Mouse (Mus musculus) kidney, postnatal 10 days (tissue): ENCODE data around the gene Lcn9.
"Not testable (repeated sequence)": the region's sequence is repeated elsewhere in the genome, so short reads cannot be mapped to it uniquely, and the experiment has no call there.

Experiments
- DNase-seq: peaks from one replicate; pipeline ENCODE4 v3.0.0; 2021; ENCODE audit warnings: mixed read lengths

The Lcn9 gene

DNA sequence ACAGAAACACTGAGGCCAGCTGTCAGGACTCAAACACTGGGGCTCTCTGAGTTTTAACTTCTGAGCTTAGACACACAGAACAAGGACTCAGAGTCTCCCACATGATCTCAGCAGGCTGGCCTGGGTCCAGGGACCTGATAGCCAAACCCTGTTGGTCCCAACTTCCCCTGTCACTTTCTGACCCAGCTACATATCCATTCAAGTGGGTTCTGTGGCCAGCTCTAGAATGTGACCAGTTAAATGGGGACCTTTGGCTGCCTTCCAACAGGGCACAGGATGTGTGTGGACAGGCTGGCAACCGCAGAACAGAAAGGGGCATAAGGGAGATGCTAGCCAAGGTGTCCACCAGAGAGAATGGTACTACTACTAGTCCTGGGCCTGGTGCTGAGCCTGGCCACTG lies at the start of gene Lcn9:
Gene Lcn9 (plus strand): TSS at position 348 of the 400 bp plus-strand sequence.
- peak; percentile 21 for DNase-seq

DNA sequence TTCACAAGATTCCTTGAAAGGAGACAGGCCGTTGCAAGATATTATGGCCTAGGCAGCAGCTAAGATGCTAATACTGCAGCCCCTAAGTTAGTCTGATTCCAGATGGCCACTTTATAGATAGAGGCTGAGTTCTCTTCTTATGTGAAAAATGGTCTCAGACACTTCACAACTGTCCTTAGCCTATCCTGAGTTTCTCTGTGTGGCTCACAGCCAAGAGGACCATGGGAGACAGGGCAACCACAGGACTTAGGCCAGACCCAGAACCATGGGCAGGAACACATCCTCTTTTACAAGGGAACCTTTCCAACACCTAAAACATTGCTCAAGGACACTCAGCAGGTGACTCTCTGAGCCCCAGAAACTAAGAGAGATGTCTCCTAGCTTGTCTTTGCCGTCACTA lies 49.4 kb upstream of the Lcn9 start:
- DNase-seq, result peak; percentile 10

GRCm38 (mm10) chr2:25774640-25775039 lies 48.3 kb upstream of the Lcn9 start:
- no peak for DNase-seq

DNA sequence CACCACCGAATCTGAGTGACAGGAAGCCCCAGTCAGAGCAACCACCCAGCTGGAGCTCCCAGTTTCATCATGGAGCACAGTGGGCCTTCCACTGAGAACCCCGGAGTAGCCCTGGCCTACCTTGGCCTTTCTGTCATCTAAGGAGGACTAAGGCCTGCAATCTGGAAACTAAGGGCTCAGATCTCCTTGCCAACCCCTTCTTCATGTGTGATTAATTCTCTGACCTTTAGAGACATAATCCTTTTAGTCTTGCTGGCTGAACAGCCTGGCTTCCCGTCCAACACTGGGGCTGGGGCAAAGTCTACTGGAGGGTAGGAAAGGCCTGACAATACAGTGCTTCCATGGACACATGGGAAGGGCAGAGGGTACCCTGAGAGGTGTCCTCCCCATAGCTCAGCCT lies 47.0 kb upstream of the Lcn9 start:
- no peak for DNase-seq

DNA sequence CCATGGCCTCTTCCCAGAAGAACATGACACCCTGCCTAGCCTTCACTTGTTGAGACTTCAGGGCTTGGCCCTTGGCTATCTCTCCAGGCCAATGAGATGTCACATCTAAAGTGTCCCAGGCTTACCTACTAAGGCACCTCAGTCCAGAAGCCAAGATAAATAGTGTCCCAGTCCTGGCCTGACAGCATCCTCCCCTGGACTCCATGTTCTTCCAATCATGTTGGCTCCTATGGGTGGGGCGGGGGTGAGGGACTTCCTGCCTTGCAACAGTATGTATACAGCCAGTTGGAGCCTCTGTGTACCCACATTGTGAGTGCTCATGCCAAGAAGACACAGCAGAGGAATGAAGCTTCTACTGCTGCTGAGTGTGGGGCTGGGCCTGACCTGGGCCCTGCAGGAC lies 46.2 kb upstream of the Lcn9 start, which contains the start of gene Lcn11:
Gene Lcn11 (plus strand): TSS at position 301 of the 400 bp plus-strand sequence.
- no peak for DNase-seq

GRCm38 (mm10) chr2:25779076-25779475 lies 43.9 kb upstream of the Lcn9 start:
- no peak for DNase-seq

GRCm38 (mm10) chr2:25780921-25781320 lies 42.0 kb upstream of the Lcn9 start:
- DNase-seq, result no peak

- no peak for DNase-seq
These were observed 41.0 kb upstream of the Lcn9 start, which contains the start of gene Gm13539 for GRCm38 (mm10) chr2:25781957-25782356. Gm13539 (plus strand) TSS chr2:25782257.

- DNase-seq, result no peak
These were observed 37.2 kb upstream of the Lcn9 start for GRCm38 (mm10) chr2:25785573-25786322.

GRCm38 (mm10) chr2:25789092-25789491 lies 33.9 kb upstream of the Lcn9 start:
- DNase-seq, result no peak

DNA sequence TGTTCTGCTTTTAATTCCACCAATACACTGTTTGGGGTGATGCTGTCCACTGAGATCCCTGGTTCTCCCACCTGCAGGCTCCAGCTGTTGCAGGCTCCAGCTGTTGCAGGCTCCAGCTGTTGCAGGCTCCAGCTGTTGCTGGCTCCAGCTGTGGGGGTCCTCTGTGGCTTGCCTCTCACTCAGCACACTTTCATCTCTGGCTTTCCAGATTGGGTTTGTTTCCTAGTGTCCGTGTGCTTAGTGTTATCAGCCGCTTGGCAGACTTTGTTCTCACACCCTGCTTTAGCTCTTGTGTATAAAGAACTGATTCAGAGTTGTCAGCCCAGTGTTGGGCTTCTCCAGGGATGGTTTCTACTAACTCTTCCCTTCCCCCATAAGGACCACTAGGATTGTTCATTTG lies 25.3 kb upstream of the Lcn9 start:
- peak; percentile 20 for DNase-seq

DNA sequence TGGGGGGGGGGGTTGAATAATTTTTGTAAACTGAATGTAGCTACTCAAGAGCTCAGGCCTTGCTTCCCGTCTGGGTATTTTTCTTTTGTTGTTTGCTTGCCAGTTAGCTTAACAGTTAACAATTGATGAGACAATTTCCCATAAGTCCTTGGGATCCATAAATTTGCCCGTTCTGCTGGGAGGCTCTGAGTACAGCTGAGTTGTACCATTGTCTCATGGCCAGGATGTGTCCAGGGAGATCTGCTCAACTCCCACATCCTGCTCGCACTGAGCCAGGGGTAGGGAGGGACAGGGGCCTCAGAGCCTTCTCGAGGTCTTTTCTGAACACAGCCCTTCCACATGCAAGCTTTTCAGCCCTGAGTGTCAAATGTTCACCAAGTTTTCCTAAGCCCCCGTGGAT lies 24.9 kb upstream of the Lcn9 start:
- no peak for DNase-seq

GRCm38 (mm10) chr2:25811711-25812110 lies 11.2 kb upstream of the Lcn9 start:
- no peak for DNase-seq

DNA sequence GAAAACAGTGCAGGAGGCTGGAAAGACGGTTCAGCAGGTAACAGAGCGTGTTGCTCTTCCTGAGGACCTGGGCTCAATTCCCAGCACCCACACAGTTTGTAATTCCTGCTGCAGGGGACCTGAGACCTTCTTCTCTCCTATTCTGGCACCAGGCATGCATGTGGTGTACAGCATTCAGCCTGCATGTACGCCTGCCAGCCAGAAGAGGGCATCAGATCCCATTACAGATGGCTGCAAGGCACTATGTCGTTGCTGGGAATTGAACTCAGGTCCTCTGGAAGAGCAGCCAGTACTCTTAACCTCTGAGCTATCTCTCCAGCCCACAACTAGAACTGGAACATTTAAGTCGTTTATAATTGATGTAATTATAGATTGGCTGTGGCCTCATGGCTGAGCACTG lies 9.6 kb upstream of the Lcn9 start:
- DNase-seq, result no peak

DNA sequence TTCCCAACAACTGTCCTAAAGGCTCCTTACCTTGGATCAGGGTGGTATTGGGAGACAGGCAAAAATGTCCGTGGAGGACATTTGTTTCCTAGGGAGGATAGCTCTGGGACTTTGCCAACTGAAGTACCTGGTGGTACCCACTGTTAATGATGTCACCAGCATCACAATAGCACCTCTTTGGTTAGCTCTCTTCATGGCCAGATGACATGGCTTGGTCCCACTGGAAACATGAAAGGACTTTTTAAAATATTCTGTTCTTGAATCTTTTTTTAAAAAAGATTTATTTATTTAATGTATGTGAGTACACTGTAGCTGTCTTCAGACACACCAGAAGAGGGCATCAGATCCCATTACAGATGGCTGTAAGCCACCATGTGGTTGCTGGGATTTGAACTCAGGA lies 7.2 kb upstream of the Lcn9 start, which contains the start of gene Glt6d1:
Gene Glt6d1 (minus strand): TSS at position 101 of the 400 bp plus-strand sequence.
- DNase-seq, result not testable (repeated sequence)

GRCm38 (mm10) chr2:25824751-25825150 lies 1.8 kb downstream of the Lcn9 start:
- DNase-seq, result no peak

GRCm38 (mm10) chr2:25828344-25828947 lies 5.5 kb downstream of the Lcn9 start:
- no peak for DNase-seq

DNA sequence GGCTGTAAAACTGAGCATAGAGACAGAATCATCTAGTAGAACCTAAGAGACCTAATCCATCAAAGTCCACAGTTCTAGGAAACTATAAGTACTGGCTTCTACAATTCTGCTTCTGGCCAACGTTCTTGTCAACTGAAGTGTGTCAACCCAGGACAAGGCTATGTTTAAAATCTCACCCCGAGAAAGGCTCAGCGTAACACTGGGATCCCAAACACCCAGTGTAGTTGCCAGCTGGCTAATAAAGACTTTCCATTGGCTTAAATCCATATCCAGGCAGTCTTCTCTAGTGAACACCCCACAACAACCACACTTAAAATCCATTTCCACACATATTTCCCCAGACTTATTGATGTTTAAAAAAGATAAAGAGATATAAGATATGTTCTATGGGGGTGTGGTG lies 7.8 kb downstream of the Lcn9 start:
- no peak for DNase-seq

DNA sequence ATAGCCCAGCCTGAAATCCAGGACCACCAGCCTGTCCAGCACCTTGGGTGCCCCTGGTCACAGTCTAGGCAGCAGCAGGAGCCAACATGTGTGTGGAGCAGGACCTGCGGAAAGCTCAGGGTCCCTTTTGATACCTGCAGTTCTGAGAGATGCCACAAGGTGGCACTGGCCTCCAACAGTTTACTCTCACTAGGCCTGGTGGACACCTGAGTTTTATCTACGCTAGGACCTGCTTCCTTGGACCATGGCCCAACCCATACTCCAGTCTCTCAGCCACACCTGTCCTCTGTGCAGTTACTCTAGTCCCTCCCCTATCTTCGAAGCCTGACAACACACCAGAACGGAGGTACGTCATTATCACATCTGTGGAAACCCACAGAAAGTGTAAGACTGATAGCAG lies 13.3 kb downstream of the Lcn9 start:
- DNase-seq, result peak; percentile 83

- no peak for DNase-seq
These were observed 19.2 kb downstream of the Lcn9 start for GRCm38 (mm10) chr2:25842161-25842560.

DNA sequence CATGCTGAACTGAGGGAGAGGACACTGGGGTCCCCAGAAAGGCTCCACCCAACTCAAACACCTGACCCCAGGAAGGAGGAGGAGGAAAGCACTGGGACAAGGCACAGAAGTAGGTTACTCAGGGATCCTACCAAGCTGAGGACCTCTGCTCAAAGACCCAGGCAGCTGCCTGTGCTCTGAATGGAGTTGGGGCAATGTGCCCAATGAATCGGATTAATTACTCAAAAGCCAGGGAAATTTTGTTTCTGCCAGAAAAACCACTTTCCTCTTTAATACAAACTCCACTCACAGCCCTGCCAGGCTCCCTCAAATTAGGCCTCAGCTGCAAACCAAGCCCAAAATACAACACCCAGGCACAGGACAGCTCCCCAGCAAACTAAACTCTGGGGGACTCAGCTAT lies 19.8 kb downstream of the Lcn9 start:
- DNase-seq, result no peak

DNA sequence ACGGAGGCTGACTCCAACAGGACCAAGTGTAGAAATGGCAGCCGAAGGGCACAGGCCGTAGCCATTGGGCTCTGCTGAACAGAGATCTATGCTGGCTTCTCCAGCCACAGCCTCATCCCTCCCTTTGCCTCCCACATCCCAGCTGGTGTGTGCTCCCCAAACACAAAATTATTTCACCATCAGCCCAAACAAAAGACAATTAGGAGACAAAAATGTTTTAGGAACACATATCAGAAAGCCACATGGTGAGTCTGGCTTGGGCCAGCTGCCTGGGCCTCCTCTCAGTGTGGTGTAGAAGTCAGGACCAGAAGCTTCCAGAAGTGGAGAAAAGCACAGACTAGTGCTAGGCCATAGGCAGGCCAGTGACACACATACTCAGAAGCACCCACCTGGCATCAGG lies 21.1 kb downstream of the Lcn9 start:
- no peak for DNase-seq

GRCm38 (mm10) chr2:25846516-25846915 lies 23.6 kb downstream of the Lcn9 start:
- DNase-seq, result no peak

DNA sequence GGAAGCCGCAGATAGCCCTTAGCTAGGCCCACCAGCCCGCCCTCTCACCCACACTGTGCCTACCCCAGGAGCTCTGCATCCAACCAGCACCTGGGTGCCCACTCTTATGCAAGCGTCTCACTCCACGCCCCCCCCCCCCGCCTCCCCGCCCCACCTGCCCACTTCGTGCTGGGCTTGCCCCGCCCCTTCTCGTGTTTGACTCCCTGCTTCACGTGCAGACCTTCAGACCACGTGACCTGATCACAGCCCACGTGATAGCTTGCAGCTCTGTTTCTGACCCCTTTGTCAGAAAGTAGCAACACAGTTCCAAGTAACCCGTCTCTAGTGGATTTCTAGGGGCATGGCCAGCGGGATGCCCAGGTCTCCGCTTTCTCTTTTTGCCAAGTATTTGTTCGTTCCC lies 24.3 kb downstream of the Lcn9 start, which contains the start of gene Sohlh1:
Gene Sohlh1 (minus strand): TSS at position 23 of the 400 bp plus-strand sequence.
- DNase-seq, result no peak
